Comparison of ENCODE assay signal across 20 mouse cellular contexts in the genomic region with DNA sequence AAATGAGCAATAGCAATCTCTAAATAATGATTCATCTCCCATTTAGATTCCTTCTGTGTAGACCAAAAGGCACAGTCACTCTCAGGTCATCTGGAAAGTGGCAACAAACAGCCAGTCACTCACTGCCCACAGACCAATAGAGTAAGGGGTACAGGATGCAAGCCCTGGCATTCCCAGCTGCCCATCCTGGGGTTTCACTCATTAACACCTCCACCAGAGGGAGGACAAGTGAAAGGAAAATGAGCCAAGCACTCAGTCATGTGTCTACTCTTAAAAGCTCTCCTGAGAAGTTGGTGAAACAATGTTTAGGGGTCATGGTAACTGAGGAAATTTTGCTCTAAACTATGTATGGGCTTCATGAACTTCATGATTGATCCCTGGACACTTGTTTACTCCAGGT. TPM values are rescaled to one million over a fixed set of nuclear protein-coding genes. Genes with fewer than 3 reads are reported as not detected.
DNase-seq lines count a peak whose midpoint lies in the region; ATAC-seq and TF ChIP-seq lines count a peak whose summit lies in the region.
"Had no signal": no experiment of that assay in that cellular context is flagged by ENCODE, and none has a peak within 500 bp of the region (broad histone marks: within the 10 kb centered on the region; RNA-seq: fewer than 3 reads in every experiment).

No protein-coding gene starts in this region.

- H3K4me1 ChIP-seq in hindbrain, postnatal 0 days (ENCODE audit: insufficient read depth, low read length) = no peaks in the 10 kb centered on the region
- H3K4me1 ChIP-seq in hindbrain, embryonic 14.5 days (replicated peaks; ENCODE audit: control insufficient read depth, insufficient read depth, low read length) = peaks cover 9% of the 10 kb centered on the region; the same call in 1 of the 2 replicates
- H3K4me1 ChIP-seq in midbrain, postnatal 0 days (ENCODE audit: insufficient read depth, low read length) = no peaks in the 10 kb centered on the region
- H3K4me1 ChIP-seq in midbrain, embryonic 10.5 days = peaks cover 15% of the 10 kb centered on the region
- peaks cover 24% of the 10 kb centered on the region for H3K4me1 ChIP-seq in heart, embryonic 13.5 days
- peaks cover 5% of the 10 kb centered on the region; the same call in 1 of the 2 replicates for H3K4me1 ChIP-seq in stomach, postnatal 0 days (replicated peaks; ENCODE audit: control insufficient read depth, insufficient read depth)
- H3K4me1 ChIP-seq: neural tube, embryonic 12.5 days had no signal

- no peak overlapping the region for H3K4me2 ChIP-seq in hindbrain, postnatal 0 days (ENCODE audit: low read depth, low read length)
- H3K4me2 ChIP-seq in hindbrain, embryonic 14.5 days (replicated peaks) = no peak overlapping the region
- H3K4me2 ChIP-seq in midbrain, postnatal 0 days (ENCODE audit: low read depth, low read length, poor library complexity, severe bottlenecking) = no peak overlapping the region
- no peak overlapping the region for H3K4me2 ChIP-seq in heart, embryonic 13.5 days
- H3K4me2 ChIP-seq in stomach, postnatal 0 days (replicated peaks; ENCODE audit: low read depth) = no peak overlapping the region
- H3K4me2 ChIP-seq: forebrain, embryonic 13.5 days; liver, embryonic 13.5 days; neural tube, embryonic 12.5 days had no signal

- ATAC-seq in hindbrain, postnatal 0 days = no peak
- no peak for ATAC-seq in hindbrain, embryonic 14.5 days (ENCODE audit: low FRiP score)
- ATAC-seq in midbrain, postnatal 0 days (ENCODE audit: low FRiP score) = no peak
- no peak for ATAC-seq in heart, embryonic 13.5 days (ENCODE audit: extremely low read depth, insufficient number of reproducible peaks, low FRiP score, low TSS enrichment)
- ATAC-seq in stomach, postnatal 0 days (ENCODE audit: low FRiP score, low TSS enrichment) = no peak
- ATAC-seq: forebrain, embryonic 13.5 days; hindbrain, embryonic 16.5 days had no signal

- DNase-seq in hindbrain, postnatal 0 days (ENCODE audit: low spot score) = peak; percentile 20
- no peak for DNase-seq in hindbrain, embryonic 14.5 days (ENCODE audit: low spot score)
- DNase-seq in midbrain, postnatal 0 days (ENCODE audit: low spot score) = no peak
- DNase-seq in midbrain, embryonic 10.5 days (ENCODE audit: low spot score) = no peak
- no peak for DNase-seq in stomach, postnatal 0 days (ENCODE audit: low spot score)
- no peak for DNase-seq in left cerebral cortex, adult 11 months (ENCODE audit: low spot score)
- DNase-seq in frontal cortex, postnatal 25 days (ENCODE audit: low spot score in 2 of 2) = no peak
- DNase-seq: adrenal gland, postnatal 10 days; cerebellum, adult 18-20 months; kidney, adult 8-10 months; layer of hippocampus, postnatal 36 days; left cerebral cortex, postnatal 4 days; liver, embryonic 13.5 days; thymus, postnatal 4 days had no signal

- H3K4me3 ChIP-seq in hindbrain, postnatal 0 days (ENCODE audit: low read length) = no peak overlapping the region
- H3K4me3 ChIP-seq in hindbrain, embryonic 14.5 days (replicated peaks; ENCODE audit: low read length) = no peak overlapping the region
- no peak overlapping the region for H3K4me3 ChIP-seq in midbrain, postnatal 0 days (ENCODE audit: low read depth, low read length)
- H3K4me3 ChIP-seq in midbrain, embryonic 10.5 days = no peak overlapping the region
- no peak overlapping the region for H3K4me3 ChIP-seq in heart, embryonic 13.5 days
- H3K4me3 ChIP-seq in stomach, postnatal 0 days (ENCODE audit: low read depth, low read length) = no peak overlapping the region
- H3K4me3 ChIP-seq: embryonic facial prominence, embryonic 10.5 days; forebrain, embryonic 13.5 days; liver, embryonic 13.5 days; neural tube, embryonic 12.5 days had no signal

- TF ChIP-seq CTCF in hindbrain, postnatal 0 days (IDR thresholded peaks at IDR 0.05; ENCODE audit: low read depth) = peak; percentile 25
- peak; percentile 30; the same call in 1 of the 2 replicates for TF ChIP-seq CTCF in midbrain, postnatal 0 days (IDR thresholded peaks at IDR 0.05)
- TF ChIP-seq CTCF in stomach, postnatal 0 days (IDR thresholded peaks at IDR 0.05; ENCODE audit: low read depth) = peak; percentile 49

- H3K9ac ChIP-seq in hindbrain, postnatal 0 days (replicated peaks; ENCODE audit: low read length) = no peak overlapping the region
- H3K9ac ChIP-seq in hindbrain, embryonic 14.5 days = no peak overlapping the region
- no peak overlapping the region for H3K9ac ChIP-seq in midbrain, postnatal 0 days (replicated peaks; ENCODE audit: low read length, poor library complexity, severe bottlenecking)
- no peak overlapping the region for H3K9ac ChIP-seq in heart, embryonic 13.5 days
- H3K9ac ChIP-seq in stomach, postnatal 0 days (ENCODE audit: low read length) = no peak overlapping the region
- H3K9ac ChIP-seq: forebrain, embryonic 13.5 days; liver, embryonic 13.5 days; neural tube, embryonic 12.5 days had no signal

- no peaks in the 10 kb centered on the region for H3K27me3 ChIP-seq in hindbrain, postnatal 0 days (ENCODE audit: insufficient read depth, low read length)
- H3K27me3 ChIP-seq in hindbrain, embryonic 14.5 days (ENCODE audit: control insufficient read depth, insufficient read depth, low read length) = no peaks in the 10 kb centered on the region
- H3K27me3 ChIP-seq in midbrain, postnatal 0 days (ENCODE audit: insufficient read depth, low read length) = no peaks in the 10 kb centered on the region
- H3K27me3 ChIP-seq in midbrain, embryonic 10.5 days (ENCODE audit: low read depth, poor library complexity, severe bottlenecking) = no peaks in the 10 kb centered on the region
- H3K27me3 ChIP-seq in heart, embryonic 13.5 days (replicated peaks) = no peaks in the 10 kb centered on the region
- no peaks in the 10 kb centered on the region for H3K27me3 ChIP-seq in stomach, postnatal 0 days (ENCODE audit: control insufficient read depth, insufficient read depth, low read length)
- H3K27me3 ChIP-seq: forebrain, embryonic 13.5 days; liver, embryonic 13.5 days; neural tube, embryonic 12.5 days had no signal

- H3K36me3 ChIP-seq in hindbrain, postnatal 0 days (ENCODE audit: insufficient read depth, low read length) = no peaks in the 10 kb centered on the region
- H3K36me3 ChIP-seq in hindbrain, embryonic 14.5 days (replicated peaks; ENCODE audit: control insufficient read depth, insufficient read depth) = no peaks in the 10 kb centered on the region
- no peaks in the 10 kb centered on the region for H3K36me3 ChIP-seq in midbrain, postnatal 0 days (ENCODE audit: insufficient read depth, low read length)
- H3K36me3 ChIP-seq in midbrain, embryonic 10.5 days = no peaks in the 10 kb centered on the region
- H3K36me3 ChIP-seq in heart, embryonic 13.5 days = no peaks in the 10 kb centered on the region
- no peaks in the 10 kb centered on the region for H3K36me3 ChIP-seq in stomach, postnatal 0 days (ENCODE audit: control insufficient read depth, insufficient read depth, low read length)
- H3K36me3 ChIP-seq: embryonic facial prominence, embryonic 10.5 days; liver, embryonic 13.5 days; neural tube, embryonic 12.5 days had no signal

- no peak for TF ChIP-seq EP300 in stomach, postnatal 0 days (optimal IDR thresholded peaks at IDR 0.05)

- no peaks in the 10 kb centered on the region for H3K9me3 ChIP-seq in hindbrain, postnatal 0 days (ENCODE audit: low read length)
- H3K9me3 ChIP-seq in hindbrain, embryonic 14.5 days (ENCODE audit: control insufficient read depth, low read length) = no peaks in the 10 kb centered on the region
- H3K9me3 ChIP-seq in midbrain, postnatal 0 days (ENCODE audit: low read length) = no peaks in the 10 kb centered on the region
- H3K9me3 ChIP-seq in midbrain, embryonic 10.5 days (replicated peaks) = no peaks in the 10 kb centered on the region
- H3K9me3 ChIP-seq in heart, embryonic 13.5 days = no peaks in the 10 kb centered on the region
- H3K9me3 ChIP-seq in stomach, postnatal 0 days (ENCODE audit: control insufficient read depth, low read length) = no peaks in the 10 kb centered on the region
- H3K9me3 ChIP-seq: embryonic facial prominence, embryonic 10.5 days; forebrain, embryonic 13.5 days; G1E; liver, embryonic 13.5 days; neural tube, embryonic 12.5 days had no signal

- no peak overlapping the region for H3K27ac ChIP-seq in hindbrain, postnatal 0 days
- H3K27ac ChIP-seq in hindbrain, embryonic 14.5 days = no peak overlapping the region
- no peak overlapping the region for H3K27ac ChIP-seq in midbrain, postnatal 0 days (ENCODE audit: low read depth, low read length)
- H3K27ac ChIP-seq in midbrain, embryonic 10.5 days (replicated peaks) = no peak overlapping the region
- peak overlapping the region; percentile 75 for H3K27ac ChIP-seq in heart, embryonic 13.5 days (replicated peaks)
- no peak overlapping the region for H3K27ac ChIP-seq in stomach, postnatal 0 days (replicated peaks)
- H3K27ac ChIP-seq: embryonic facial prominence, embryonic 10.5 days; forebrain, embryonic 13.5 days; liver, embryonic 13.5 days; neural tube, embryonic 12.5 days had no signal

RNA-seq across cellular contexts. Expression of gene Arhgap21, which starts 2.9 kb away (rescaled TPM):
- total RNA-seq in hindbrain, postnatal 0 days (2014; rRNA removed) = 65.8 and 76.4 TPM in 2 replicates
- polyA plus RNA-seq in hindbrain, postnatal 0 days (2015; fragmentation: Nextera tagmentation; extraction: Ambion mirVana) = 26.6 and 27.7 TPM in 2 replicates
- polyA plus RNA-seq in hindbrain, embryonic 14.5 days (2014; fragmentation: Nextera tagmentation; extraction: Ambion mirVana) = 49.3 and 49.4 TPM in 2 replicates
- 81.8 and 108 TPM in 2 replicates for total RNA-seq in midbrain, postnatal 0 days (2014; rRNA removed)
- polyA plus RNA-seq in midbrain, postnatal 0 days (2015; fragmentation: Nextera tagmentation; extraction: Ambion mirVana) = 24.2 and 31.6 TPM in 2 replicates
- polyA plus RNA-seq in midbrain, embryonic 10.5 days (2016; fragmentation: Nextera tagmentation; extraction: Ambion mirVana) = 28.3 and 40.4 TPM in 2 replicates
- polyA plus RNA-seq in heart, embryonic 13.5 days (2015; fragmentation: Nextera tagmentation; extraction: Ambion mirVana) = 11.7 and 11.8 TPM in 2 replicates
- 5.2 and 5.5 TPM in 2 replicates for polyA plus RNA-seq in stomach, postnatal 0 days (2015; fragmentation: Nextera tagmentation; extraction: Ambion mirVana)
